Mouse (Mus musculus) spleen, postnatal 4 days (tissue): ENCODE data around the gene Pld4.

ENCODE experiments used
- DNase-seq, 2 experiments: peaks; one replicate each; pipeline ENCODE4 v3.0.0; 2022; ENCODE audit warnings: low spot score in 2 of 2

Gene Pld4

DNA sequence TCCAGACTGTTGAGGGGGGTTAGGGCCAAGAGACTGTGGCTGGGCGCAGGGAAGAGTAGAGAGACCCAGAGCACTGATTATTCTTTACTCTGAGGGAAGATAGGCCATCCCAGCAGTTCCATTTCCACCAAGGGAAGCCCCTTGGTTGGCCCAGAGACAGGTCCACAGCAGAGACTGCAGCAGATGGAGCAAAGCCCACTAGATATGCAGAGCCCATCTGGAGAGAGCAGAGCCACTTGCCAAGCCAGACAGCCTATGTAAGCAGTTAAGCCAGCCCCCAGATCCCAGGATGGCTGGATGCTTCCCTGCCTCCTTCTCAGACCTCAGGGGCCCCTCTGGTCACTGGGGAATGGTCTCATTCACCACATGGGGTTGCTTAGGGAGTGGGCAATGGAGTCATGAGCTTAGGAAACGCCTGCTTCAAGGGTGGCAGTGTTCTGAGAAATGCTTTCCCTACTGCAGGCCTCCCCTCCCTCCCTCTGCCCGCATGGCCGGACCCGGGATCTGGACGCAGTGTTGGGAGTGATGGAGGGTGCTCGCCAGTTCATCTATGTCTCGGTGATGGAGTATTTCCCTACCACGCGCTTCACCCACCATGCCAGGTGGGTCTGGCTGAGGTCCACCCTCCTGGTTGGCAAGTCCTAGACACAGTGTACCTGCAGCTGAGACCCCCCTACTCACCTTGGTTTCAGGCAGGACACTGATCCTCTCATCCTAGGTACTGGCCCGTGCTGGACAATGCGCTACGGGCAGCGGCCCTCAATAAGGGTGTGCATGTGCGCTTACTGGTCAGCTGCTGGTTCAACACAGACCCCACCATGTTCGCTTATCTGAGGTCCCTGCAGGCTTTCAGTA, 6.8 kb downstream of the Pld4 start:
- DNase-seq: peak; percentile 11 to 56

DNA sequence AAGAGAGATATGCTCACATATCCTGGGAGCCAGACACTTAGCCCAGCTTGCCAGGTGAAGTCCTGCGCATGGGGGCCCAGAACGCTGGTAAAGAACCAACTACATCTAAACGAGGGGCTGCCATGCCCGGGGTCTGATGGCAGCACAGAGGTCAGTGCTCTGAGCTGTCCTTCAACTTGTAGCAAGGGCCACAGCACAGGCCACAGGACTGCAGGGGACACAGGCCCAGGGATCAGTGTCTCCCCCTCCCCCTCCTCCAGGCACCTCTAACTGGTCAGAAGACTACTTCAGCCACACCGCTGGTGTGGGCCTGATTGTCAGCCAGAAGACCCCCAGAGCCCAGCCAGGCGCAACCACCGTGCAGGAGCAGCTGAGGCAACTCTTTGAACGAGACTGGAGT, 7.7 kb downstream of the Pld4 start:
- DNase-seq: peak; percentile 9 to 55

DNA sequence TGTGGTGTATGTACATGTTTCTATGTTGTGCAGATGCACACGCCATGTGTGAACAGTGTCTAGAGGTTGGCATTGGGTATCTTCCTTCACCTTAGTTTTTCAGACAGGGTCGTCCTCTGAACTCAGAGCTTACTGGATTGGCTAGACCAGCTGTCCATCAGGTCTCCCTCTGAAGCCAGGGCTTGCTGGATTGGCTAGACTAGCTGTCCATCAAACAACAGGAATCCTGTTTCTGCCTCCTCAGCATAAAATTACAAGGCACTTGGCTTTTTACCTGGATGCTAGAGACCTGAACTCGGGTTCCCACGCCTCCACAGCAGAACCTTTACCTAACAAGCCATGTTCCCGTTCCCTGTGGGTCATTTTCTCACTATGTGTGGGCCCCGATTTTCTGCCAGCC, 8.6 kb downstream of the Pld4 start:
- peak; percentile 12 to 47 for DNase-seq

DNA sequence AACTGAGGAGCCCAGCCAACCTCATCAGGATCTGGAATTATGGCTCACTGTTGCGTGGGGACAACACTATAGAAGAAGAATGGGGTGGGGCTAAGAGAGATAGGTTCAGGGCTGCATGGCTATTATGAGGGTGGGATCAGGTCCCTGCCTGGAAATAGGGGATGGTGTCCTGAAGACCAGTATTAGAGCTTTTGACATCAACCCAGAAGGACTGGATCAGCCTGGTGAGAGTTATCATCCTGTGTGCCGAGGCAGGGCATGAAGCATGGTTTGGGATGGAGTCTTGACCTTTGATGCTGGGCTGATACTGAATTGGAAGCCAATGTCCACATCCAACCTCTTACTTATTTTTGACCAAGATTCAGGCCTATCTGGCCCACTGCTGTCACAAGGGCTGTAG, 9.3 kb downstream of the Pld4 start:
- peak in 1 of 2 experiments; percentile 33 for DNase-seq

DNA sequence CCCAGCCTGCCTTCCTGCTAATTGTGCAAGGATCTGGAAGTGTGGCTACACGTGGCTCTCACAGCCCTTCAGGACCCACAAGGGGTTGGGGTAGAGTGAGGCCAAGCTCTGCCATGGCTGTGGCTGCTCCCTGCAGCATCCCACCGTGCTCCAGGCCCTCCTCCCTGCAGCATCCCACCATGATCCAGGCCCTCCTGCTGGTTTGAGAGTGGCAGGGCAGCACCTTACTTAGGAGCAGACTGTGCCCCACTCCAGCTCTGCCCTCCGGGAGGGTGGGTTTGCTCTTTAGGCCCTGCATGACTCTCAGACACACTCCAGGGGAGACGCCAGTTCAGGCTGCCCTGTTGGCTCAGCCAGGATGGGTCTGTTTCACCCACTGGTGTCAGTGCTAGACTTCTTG, 9.9 kb downstream of the Pld4 start:
- DNase-seq: peak in 1 of 2 experiments; percentile 58

DNA sequence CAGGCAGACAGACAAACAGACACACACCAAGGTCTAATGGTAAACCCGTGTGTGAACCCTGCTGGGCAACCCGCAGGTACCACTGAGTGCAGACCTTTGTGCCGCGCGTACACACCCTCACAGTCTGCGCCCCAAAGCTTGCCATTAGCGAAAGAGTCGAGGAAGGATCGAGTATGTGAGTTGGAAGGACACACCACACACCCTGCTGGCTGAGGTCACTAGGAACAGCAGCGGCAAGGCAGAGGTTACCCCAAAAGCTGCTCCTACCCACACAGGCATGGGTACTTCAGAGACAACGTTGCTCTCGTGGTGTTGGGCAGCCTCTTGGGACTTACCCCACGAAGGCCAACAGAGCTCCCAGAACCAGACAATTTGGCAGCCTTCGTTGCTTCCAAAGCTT, 11.9 kb downstream of the Pld4 start:
- DNase-seq: peak in 1 of 2 experiments; percentile 57

DNA sequence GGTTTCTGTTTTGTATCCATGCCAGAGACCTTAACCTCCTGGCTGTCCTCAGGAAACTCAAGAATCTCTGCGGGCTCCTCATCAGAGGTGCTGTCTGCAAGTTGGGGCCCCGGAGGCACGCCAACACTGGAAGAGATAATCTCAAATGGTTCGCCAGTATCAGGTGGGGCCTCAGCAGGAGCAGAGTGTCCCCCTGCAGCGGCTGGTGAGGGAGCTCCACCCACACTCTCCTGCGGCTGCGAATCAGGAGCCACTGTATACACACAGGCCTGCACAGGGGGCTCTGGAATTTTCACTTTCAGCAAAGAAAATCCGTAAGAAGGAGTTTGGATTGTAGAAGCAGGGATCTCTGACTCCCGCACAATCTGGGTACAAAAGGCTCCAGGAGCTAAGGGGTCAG, 12.9 kb downstream of the Pld4 start:
- DNase-seq: peak in 1 of 2 experiments; percentile 56

DNA sequence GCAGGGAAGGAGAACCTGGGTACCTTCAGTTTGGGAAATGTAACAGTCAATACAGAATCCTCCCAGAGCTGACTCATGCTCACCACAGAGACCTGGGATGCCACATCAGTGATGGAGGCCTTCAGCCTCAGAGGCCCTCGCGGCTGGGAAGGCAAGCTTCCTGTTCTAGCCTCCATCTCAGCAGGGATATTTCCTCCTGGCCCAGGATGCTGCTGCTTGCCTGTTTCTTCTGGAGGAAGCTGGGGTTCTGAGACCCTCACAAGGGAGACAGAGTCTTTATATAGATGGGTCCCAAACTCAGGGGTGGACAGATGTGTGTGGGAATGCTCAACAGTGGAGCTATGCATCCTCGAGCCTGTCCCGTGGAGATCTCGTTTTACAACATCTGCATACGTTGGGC, 13.6 kb downstream of the Pld4 start:
- DNase-seq: peak in 1 of 2 experiments; percentile 56

DNA sequence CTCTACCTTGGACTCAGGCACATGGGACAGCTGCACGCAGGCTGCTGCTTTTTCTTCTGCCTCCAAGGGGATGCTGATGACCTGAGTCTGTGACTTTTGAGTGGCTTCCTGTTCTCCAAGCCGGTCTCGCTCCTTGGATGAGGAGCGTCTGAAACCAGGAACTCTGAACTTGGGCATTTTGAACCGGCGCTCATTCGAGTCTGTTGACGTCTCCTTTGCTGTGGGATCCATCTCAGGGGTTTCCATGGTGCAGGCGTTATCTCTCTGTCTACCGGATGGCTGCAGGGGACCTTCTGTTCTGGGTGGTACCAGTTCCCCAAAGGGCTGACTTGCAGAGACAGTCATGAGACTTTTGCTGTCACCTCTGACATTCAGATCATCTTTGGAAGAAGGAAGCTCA, 14.0 kb downstream of the Pld4 start:
- no peak for DNase-seq

DNA sequence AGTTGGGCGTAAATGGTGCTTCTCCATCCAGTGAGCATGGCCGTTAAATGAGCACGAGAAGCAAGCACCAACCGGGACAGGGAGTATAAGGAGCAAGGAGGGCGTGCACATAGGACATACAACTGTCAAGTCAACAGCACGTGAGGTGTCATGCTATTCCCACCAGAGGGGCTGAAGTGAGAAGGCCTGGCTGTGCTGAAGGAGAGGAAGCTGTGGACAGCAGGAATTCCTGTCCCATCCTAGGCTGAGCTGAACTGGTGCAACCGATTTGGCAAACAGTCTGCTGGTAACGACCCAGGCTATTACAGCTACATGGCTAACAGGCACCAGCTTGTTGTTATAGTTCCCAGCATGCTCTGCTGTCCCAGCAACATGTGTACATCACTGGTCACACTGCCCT, 30.6 kb downstream of the Pld4 start:
- DNase-seq: no peak

DNA sequence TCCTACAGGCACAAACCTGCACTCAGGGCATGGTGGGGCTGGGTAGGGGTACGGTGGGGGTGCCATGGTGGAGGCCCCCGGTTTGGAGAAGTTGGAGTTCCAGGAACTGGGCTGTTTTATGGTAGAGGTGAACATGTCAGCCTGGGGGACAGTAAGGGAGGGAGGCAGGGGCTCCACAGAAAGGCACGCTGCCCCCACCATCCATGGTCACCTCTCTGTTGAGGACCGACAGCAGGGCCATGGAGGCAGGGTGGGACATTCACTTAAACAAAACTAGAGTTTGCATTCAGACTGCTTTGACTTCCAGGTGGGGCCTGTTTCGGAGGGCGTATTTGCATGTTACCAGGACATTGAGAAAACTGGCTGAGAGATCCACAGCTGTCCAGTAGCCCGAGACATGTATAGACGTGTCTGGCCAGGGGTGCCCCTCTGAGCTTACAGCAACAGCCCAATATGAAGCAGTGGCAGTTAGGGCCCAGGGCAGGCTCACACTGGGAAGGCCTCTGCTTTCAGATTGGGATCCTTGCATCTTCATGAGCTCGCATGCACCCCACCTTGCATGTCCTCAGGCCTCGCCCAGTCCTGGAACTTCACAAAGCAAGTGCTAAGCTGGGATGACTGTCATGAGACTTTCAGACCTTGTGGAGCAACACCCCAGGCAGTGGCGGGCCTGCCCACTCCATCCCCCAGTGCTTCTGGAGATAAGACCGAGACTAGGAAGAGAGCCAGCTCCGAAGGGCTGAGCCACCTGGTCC, 33.3 kb downstream of the Pld4 start:
- no peak for DNase-seq

DNA sequence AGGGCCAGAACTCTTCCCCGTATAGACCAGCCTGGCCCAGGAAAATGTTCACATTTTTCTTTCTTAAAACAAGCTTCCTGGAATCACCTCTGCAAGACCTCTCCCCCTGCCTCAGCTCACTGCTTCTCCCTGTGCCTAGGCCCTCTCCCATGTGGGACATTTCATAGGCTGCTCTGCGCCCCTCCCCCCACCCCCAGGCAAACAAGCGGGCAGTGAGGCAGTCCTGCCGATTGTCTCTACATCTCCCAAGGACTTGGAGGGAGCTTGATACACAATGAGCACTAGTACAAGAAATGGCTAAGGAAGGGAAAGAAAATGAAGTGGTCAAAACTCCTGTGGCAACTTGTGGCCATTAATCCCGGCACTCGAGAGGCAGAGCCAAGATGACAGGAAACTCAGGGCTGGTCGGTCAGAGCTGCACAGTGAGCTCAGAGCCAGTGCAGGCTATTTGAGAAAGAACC, 33.9 kb downstream of the Pld4 start:
- no peak for DNase-seq

DNA sequence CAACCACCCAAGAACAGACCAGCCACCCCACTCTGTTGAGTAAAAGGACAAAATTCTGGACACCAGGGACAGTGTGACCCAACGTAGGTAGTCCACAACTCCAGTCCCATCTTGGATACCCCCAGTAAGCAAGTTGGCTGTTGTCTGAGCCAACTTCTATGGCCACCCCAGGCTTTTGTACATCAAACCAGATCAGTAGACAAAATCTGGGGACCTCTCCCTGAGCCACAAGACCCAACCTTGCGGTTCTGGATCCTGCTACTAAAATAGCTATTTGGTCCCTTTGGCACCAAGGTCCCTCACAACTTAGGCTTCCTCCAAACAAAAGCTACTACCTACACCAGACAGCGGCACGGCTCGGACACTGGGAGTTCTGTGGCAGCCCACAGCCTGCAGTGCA, 34.5 kb downstream of the Pld4 start:
- DNase-seq: no peak

DNA sequence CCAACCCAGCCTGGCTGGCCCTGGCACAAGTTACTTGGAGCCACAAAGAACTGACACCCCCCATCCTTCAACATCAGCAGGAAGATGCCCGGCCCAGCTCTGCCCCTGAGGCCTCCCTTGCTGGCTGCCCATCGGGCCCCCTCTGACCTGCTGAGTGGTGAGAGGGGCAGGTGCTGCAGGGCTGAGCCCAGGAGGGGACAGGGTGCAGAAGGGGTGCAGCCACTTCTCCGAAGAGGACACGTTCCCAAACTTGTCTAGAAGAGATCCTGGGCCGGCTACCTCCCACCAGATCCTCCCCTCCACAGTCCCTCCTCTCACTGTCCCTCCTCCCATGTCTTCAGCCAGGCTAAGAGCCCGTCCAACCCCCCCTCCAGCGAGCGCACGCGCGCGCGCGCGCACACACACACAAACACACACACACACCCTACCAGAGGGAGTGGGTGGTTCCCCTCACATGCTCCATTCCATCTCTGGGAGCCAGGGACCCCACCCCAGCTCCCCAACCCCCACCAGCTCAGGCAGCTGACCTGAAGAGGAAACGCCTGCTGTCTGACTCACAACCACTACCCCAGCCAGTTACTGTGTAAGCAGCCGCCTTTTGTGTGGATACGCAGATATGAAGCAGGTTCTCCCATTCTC, 35.1 kb downstream of the Pld4 start:
- DNase-seq: no peak

DNA sequence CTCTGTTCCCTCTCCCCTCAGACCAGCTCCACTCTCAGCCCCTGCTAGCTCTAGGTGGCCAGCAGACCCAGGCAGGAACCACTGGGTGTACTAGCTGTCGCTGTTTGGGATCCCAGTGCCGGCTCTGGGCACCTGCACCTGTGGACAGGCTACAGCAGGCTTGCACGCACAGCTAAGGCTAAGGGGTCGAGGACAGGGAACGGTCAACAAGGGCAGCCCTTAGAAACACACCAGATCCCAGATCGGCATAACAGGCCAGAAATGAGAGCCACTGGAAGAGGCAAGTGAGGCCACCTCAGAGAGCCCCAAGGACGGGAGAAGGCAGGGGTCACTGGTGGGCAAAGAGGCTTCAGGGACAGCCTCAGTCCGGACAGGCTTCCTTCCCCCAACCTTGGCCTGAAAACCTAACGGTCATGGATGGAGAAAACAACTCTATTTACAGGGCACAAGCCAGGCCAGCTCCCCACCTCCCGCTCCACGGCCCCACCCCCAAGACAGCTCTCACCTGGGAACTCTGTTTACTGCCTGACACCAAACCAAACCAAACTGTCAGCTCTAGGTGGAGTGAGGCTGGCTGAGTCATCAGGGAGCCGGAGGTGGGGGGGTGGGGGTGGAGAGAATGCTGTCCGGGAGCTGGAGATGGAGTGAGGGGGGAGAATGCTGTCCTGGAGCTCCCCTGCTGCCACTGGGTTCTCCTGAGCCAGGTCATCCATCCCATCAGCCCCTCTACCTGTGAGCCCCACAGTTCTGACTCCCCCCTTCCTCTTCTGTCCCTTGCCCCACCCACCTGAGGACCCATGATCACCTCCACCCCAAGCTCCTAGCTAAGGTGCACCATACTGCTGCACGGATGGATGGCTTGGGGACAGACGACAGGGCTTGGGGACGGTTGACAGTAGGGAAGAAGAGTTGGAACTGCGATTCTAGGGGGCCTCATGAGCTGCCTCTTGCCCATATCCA, 36.4 kb downstream of the Pld4 start:
- no peak for DNase-seq

DNA sequence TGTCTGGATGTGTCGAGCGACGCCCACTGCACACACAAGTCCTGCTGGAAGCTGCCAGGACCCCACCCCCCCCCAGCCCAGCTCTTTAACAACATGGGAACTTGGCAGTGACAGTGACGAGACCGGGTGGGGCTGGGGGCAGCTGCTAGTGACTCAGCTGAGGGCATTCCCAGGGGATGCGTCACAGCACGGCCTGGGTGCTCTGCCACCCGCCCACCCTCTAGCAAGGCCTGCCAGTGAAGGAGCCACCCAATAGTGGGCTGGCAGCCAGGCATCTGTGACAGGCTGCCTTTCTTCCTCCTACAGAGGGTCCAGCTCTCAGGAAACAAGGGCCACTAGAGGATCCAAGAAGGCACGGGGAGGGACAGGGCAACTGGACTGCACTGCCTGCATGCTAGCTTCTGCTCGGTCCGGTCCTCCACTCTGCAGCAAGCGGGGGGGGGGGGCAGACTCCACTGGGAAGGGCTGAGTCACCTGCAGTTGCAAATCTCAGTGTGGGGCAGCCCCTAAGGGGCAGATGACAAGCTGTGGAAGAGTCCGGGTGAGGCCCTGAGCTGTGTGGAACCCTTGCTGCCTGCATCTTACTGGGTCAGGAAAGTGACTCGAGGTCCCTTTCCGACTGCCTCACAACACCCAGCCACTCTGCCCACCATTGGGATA, 37.3 kb downstream of the Pld4 start:
- no peak for DNase-seq

DNA sequence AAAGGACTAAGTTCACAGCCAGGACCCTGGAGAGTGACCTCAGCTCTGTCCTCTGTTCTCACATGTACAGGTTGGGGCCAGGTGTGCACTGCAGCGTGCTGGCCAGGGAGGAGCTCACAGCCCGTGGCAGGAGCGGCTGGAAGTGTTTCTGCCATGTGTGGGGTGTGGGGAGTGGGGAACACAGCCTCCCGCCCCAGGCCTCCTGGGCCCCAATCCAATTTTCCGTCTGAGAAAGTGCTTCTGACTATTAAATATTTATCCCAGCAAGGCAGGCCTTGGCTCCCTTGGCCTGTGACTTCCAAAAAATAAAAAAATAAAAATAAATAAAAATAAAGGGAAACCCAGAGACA, 37.9 kb downstream of the Pld4 start:
- DNase-seq: no peak

DNA sequence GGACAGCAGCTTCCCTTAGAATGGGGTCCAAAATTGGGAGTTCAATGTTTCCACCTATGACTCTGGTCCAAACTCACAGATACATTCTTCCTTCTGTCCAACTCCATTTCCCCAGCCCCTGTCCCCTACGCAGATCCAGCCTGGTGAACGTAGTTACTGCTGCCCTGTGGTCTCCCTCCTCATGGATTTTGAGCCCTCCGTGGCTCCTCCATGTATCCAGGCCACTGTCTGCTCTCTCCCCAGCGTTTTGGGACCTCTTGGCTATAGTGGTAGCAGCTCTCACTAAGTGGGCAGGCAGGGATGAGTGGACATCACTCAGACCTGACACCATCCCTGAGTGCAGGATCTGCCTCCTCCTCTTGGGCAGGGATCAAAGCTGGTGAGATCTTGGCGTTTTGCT, 38.3 kb downstream of the Pld4 start:
- no peak for DNase-seq

DNA sequence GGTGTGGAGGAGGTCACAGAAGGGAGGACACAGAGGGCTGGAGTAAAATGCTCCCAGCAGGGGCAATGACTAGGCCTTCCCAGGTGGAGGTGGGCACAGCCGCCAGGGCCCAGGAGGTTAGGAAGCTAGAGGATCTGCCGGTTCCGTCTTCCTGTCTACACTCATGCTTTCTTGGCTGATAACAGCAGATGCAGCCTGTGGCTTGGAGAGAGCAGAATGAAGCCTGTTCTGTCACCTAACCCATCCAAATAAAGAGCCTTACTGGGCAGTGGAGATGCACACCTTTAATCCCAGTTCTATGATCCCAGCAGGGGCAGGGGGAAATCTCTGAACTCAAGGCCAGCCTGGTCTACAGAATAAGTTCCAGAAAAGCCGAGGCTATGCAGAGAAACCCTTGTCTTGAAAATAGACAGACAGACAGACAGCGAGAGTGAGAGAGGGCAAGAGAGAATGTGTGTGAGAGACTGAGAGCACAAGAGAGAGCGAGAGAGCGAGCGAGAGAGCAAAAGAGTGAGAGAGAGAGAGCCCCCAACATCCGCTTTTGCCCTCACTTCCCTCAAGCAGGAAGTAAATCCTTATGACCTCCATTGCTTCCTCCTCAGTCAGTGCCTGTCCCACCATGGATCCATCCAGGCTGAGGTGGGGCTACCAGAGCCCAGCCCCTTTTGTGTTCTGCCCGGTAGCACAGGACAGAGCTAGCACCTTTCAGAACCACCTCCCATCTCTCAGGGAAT, 38.9 kb downstream of the Pld4 start:
- no peak for DNase-seq

DNA sequence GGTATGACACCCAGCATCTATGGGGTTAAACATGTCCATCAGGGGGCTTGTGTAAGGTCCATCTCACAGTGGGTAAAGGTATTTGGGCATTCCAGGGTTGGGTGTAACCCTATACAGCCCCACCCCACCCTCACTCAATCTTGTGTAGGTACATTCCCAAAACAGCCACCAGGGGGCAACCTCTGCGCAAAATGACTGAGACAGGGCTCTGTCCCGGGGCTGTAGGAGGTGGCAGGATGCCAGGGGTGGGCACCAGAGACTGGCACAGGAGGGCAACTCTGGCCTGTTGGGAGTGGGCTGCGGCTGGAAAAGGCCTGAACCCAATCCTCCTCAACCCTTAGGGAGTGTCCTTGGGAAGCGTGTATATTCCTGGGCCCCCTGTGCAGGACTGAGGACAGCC, 40.0 kb downstream of the Pld4 start:
- peak; percentile 78 to 92 for DNase-seq
